Mouse (Mus musculus): Measurements from ENCODE around the gene Pced1b.
"Not testable (repeated sequence)": the region's sequence is repeated elsewhere in the genome, so short reads cannot be mapped to it uniquely, and the experiment has no call there.

- TF ChIP-seq FLI1 (IDR thresholded peaks at IDR 0.05; ENCODE audit: low read length); GATA1 (IDR thresholded peaks at IDR 0.05; ENCODE audit: borderline replicate concordance, low read length): not testable (repeated sequence)
Measured at GRCm38 (mm10) chr15:97385174-97385573, 138.3 kb downstream of the Pced1b start.

Measured in megakaryocyte, embryonic 14.5 days (primary cell).